Mouse (Mus musculus): ENCODE results near the gene Npff. TPM values are rescaled to one million over a fixed set of nuclear protein-coding genes. Genes with fewer than 3 reads are reported as not detected.

Gene Npff
- total RNA-seq, 2 experiments from 2014 or later, result 0.89 to 8.2 TPM

DNA sequence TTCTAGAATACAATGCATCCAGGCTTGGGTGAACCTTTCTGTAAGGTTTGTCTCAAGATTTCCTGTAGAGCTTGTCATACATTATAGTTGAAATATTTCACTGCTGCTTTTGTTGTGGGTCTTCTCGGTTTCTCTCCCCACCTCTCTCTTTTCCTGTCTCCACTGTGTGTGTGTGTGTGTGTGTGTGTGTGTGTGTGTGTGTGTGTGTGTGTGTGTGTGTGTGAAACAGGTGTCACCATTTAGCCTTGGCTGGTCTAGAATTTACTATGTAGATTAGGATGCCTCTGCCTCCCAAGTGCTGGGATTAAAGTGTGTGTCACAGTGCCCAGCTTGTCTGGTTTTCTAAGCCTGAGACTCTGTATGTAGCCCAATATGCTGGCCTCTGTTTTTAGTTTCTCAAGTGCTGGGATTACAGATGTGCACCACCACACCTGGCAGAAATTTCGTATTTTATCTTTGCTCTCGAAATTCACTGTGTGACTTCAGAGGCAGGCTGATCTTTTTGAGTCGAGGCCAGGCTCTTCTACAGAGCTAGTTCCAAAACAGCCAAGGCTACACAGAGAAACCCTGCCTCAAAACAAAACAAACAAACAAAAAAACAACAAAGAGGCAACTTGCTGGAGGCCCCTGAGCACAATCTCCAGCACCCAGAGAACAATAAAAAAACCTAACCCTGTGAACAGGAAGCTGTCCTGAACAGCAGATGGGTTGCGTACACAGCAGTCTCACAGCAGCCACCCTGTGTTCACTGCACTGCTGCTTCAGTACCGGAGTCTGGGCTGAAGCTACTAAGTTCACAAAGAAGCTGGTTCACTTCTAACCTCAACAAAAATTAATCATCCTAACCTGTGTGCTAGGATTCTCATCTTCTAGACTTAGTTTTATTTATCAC, 1.6 kb upstream of the Npff start:
- no peak for ATAC-seq (replicated peaks; ENCODE audit: low FRiP score, low TSS enrichment, poor library complexity, severe bottlenecking)

DNA sequence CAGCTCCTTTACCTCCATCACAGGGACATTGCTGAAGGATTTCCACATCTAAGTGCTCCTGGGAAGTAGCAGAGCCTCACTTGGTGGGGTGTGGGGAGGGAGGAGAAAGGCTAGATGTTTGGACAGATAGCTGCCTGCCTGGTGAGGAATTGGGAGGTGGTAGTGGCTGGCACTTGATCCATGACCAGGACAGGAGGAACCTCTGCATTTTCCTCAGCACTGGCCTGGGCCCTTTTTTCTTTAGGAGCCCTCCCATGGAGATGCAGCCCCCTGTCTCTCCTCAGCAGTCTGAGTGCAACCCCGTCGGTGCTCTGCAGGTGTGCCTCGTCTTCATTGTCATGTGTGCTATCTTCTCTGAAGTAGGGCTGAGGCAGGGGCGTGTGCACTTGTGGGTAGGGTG, 3.3 kb downstream of the Npff start:
- ATAC-seq (replicated peaks; ENCODE audit: low FRiP score, low TSS enrichment, poor library complexity, severe bottlenecking), result no peak

DNA sequence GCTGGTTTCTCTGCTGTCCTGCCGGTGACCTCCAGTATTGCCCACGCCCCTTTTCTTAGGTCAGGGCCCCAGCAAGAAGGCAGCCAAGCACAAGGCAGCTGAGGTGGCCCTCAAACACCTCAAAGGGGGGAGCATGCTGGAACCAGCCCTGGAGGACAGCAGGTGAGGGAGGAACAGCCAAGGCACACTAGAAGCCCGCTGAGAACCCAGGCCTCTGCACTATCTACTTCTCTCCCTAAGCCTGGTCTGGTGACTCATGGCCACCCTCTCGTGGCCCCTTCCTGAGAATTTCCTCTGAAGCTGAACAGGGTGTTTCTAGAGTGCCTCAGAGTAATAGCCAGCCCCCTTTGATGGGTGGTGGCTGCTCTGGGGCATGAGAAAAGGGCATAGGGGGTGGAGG, 4.3 kb downstream of the Npff start:
- no peak for ATAC-seq (replicated peaks; ENCODE audit: low FRiP score, low TSS enrichment, poor library complexity, severe bottlenecking)

DNA sequence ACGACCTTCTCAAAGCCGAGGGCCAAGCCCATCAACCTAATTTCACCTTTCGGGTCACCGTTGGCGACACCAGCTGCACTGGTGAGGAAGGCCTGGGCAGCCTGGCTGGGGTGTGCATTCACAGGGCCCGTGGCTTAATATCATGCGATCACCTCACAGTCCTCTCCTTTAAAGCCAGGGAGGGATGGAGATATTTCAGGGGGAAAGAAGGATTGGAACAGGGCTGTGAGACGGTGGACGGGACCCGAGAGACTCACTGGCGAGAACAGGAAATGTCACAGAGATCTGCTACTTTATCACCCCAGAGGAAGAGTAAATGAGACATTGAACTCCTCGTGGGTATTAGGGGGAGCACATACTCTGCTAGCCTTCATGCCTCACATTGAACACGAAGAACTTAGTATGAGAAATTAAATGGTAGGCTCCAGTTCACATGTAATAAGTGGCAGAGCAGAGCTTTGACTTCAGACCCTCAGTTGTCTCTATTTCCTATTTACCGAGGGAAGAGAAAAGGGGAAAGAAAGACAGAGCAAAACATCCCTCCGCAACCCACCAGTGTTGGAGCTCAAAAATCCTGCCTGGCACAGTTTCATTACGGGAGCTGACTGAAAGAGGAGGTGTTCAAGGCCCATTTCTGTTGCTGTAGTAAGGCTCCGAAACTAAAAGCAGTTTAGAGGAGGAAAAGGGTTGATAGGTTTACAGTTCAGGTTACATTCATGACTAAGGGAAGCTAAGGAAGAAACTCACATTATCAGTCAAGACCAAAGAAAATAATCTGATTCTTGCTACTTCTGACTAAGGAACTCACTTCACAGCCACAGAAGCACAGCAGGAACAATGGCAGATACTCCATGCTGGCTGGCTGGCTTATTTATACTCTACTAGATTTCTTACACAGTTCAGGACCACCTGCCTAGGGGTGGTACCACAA, 5.3 kb downstream of the Npff start:
- no peak for ATAC-seq (replicated peaks; ENCODE audit: low FRiP score, low TSS enrichment, poor library complexity, severe bottlenecking)

DNA sequence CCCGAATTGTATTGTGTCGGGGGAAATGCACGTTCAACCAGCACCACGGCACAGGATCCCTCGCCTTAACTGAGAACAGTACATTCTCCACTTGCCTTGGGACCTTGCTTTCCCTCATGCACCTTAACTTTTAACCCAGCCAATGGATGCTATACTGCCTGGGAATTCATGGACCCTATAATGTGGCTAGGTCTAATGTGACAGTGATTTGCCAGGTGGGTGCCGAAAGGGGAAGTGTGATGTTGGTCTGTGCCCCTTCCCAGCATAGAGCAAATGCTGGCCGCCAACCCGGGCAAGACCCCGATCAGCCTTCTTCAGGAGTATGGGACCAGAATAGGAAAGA, 5.9 kb downstream of the Npff start:
- ATAC-seq (replicated peaks; ENCODE audit: low FRiP score, low TSS enrichment, poor library complexity, severe bottlenecking), result 0 out of 2 replicates have a peak, but pooled peaks have one; percentile 0

DNA sequence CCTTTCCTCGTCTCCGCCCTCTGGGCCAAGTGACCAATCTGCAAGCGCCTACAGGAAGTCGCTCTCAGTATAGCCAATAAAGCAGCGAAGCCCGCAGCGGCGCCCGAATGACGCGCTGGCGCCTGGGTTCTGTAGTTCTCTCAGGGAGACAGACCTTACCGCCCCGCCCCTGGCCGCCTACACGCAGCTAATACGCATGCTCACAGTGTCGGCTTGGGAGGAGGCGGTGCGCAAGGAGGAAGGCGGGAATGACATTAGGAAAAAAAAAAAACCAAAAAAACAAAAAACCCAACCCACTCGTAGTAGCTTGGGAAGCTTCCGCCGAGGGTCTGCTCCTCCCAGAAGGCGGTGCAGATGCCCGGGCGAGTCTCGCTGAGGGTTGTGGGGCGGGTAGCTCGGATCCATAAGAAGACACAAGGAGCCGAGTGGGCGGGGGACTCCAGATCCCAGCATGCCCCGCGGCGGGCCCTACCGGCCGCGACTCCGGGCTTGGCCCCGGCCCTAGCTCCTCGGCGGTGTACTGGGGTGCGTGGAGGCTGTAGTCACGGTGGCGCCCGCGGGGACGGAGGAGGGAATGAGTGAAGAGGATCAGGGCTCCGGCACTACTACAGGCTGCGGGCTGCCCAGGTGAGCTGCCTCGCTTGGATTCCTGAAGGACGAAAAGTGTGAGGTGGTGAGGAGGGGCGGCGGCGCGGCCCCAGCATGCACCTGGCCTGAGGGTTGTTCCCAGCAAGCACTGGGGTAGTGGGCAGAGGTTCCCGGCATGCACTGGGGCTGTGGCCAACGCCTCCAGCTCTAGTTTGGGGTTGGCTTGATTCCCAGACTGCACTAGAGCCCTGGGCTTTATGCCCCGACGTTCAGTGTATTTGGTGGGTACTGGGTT, 6.5 kb downstream of the Npff start, which contains the start of gene Tarbp2:
Tarbp2 (plus strand) TSS at position 217 of the 883 bp plus-strand sequence.
- peak; percentile 85 for ATAC-seq (replicated peaks; ENCODE audit: low FRiP score, low TSS enrichment, poor library complexity, severe bottlenecking)

DNA sequence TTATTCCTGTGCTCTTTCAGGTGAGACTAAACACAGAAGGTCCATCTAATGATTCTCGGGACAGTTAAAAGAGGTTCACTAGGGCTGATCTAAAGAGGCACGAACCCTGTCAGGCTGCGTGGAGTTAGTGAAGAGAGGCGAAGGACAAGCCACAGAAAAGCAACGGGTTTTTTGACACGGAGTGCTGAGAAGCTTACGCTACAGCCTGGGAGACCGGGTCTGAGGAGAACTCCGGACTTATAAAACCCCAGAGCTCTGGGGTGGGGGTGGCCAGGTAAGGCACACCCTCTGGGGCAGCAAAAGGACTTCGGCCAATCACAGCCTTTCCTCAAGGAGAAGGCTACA, 7.1 kb downstream of the Npff start:
- no peak for ATAC-seq (replicated peaks; ENCODE audit: low FRiP score, low TSS enrichment, poor library complexity, severe bottlenecking)

DNA sequence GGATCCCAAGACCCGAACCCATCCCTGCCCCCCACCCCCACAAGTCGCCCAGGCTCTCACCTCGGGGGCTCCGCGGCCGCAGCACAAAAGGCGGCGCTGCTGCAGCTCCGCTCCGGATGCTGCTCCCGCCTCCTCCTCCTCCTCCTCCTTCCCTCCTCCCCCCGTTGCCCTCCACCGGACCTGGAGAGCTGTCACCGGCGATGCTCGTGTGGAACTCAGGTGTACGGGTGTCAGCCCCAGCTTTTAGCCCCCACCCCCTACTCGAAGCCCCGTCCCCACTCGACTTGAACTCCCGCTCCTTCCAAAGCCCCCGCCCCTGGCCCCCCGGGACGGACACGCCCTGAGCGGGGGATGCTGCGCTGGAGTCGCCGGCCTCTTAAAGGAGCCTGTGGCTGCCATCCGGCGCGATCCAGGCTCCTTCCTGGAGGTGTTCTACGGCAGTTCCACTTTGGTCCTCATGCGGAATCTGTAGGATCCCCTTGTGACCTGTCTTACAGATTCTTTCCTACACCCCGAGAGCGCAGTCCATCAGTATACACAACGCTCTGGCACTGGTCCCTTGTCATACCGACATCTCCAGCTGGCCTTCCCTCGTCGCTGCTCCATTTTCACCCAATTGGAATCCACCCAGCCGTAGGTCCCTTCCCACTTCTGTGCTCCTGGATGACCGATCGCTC, 7.9 kb downstream of the Npff start, which contains the start of gene Map3k12:
Map3k12 (minus strand) TSS at position 337 of the 677 bp plus-strand sequence.
- ATAC-seq (replicated peaks; ENCODE audit: low FRiP score, low TSS enrichment, poor library complexity, severe bottlenecking), result peak; percentile 9; the same call in 1 of the 2 replicates

DNA sequence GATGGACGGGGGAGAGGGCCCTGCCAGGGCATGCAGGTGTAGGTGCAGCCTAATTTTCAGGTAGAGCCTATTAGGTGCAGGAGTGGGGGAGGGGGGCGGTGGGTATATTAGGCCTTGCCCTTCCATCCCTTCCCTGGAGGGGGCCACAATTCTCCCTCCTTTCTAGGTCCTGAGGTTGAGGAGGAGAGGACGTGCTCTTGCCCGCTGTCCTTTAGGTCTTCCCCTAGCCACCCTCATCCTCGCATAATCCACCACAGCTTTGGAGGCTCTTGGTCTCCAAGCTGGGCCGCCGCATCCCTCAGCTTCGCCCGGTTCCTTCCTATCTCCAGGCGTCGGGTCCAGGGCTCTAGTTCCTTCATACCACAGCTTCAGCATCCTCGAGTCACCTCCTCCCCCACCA, 8.4 kb downstream of the Npff start:
- ATAC-seq (replicated peaks; ENCODE audit: low FRiP score, low TSS enrichment, poor library complexity, severe bottlenecking), result no peak

DNA sequence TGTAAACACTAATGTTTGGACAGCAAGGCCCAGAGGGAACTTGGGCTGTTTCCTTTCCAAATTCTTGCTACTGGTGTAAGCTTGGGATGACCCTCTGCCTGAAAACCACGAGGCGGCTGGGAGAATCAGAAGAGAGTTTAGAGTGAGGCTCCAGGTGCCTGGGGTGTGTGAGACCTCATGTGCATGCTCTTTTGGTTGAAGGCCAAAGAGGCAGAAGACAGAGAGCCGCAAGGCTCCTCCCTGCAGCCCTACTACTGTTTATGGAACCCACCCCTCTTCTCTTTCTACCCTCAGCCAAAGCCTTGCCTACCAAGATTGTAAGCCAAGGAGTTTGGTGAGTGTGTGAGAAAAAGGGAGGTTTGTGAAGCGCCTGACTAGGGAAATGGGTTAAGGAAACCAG, 9.0 kb downstream of the Npff start:
- ATAC-seq (replicated peaks; ENCODE audit: low FRiP score, low TSS enrichment, poor library complexity, severe bottlenecking), result no peak

DNA sequence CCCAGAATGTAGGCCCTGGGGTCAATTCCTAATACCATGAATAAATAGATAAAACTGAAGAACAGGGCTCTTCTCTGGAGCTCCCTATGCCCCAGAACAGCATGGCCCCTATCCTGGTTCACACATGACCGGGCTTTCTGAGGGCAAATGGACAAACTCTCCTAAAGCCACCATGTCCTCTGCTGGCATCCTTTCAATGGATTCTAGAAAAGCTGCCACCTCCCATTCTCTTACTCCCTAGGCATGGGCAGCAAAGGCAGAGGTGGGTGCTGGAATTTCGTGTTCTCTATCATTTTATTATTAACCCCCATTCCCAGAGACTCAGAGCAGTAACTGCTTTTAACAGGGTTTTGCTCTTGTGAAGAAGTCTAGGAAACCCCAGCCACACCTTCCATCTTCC, 9.5 kb downstream of the Npff start:
- ATAC-seq (replicated peaks; ENCODE audit: low FRiP score, low TSS enrichment, poor library complexity, severe bottlenecking), result no peak

DNA sequence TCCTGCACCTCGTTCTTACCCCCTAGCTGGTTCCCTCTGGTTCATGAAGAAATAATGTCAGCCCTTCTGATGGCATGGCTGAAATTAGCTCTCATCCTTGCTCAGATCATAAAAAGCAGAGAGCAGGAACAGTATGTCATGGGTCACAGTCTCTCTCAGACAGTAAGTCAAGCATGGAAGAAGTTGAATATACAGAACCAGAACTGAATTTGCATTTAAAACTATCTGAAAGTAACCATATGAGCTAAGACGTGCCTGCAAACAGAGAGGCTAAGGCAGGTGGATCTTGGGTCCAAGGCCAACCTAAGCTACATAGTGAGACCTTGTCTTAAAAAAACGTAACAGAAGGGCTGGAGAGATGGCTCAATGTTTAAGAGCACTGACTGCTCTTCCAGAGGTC, 11.7 kb downstream of the Npff start:
- no peak for ATAC-seq (replicated peaks; ENCODE audit: low FRiP score, low TSS enrichment, poor library complexity, severe bottlenecking)

DNA sequence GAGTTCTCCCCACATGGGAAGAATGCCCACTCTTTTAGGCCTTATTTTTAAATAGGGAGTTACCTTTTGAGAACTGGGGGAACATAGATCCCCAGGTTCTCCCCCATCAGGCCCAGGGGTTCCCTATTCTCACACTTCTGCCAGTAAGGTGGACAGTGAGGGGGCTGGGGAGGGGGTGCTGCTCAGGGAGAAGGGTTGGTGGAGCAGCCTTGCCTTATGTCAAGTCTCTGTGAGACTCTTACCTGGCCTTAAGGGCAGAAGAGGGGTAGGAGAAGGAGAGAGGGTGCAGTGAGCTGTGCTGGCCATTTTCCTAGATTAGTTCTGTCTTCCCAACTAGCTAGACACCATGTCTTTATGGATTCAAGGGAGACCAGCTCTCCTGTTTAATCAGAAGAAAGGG, 12.3 kb downstream of the Npff start:
- no peak for ATAC-seq (replicated peaks; ENCODE audit: low FRiP score, low TSS enrichment, poor library complexity, severe bottlenecking)

DNA sequence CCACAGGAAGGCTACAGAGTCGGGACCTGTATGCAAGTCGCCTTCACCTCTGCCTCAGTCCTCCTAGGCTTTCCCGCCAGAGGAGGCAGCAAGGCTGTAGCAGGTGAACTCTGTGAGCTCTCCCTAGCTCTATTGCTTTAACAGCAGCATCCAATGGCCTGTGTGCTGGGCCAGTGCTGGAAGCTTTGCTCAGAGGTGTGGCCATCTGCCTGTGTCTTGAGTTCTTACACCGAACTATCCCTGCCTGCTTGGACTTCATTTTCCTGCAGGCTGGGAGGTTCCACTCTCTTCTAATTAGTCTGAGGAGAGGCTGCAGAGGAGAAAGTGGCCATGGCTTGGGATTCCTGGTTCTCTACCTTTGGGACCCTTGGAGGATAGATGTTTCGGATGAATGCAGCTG, 12.7 kb downstream of the Npff start:
- ATAC-seq (replicated peaks; ENCODE audit: low FRiP score, low TSS enrichment, poor library complexity, severe bottlenecking), result no peak

DNA sequence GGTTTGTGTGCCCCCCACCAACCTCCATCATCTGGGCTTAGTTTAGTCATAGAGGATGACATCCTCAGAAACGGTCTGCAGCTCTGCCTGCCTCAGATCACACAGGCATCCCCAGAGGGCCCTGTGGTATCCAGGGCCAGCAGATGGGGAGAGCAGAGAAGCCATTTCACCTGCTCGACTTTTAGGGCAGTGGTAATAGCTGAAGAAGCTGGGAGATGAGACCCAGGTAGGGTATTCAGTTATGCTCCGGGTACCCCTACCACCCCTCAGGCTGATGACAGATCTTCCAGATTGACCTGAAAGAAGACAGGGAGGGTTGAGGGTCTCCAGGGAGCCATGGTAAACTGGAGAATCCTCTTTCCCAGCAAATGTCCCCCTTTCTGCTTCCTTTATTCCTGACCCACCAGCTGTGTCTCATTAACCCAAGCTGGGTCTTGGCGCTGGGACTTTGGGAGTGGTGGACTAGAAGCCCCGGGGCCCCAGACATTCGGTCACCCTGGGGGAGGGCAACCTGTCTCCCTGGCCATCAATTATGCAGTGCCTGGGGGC, 13.4 kb downstream of the Npff start:
- no peak for ATAC-seq (replicated peaks; ENCODE audit: low FRiP score, low TSS enrichment, poor library complexity, severe bottlenecking)

DNA sequence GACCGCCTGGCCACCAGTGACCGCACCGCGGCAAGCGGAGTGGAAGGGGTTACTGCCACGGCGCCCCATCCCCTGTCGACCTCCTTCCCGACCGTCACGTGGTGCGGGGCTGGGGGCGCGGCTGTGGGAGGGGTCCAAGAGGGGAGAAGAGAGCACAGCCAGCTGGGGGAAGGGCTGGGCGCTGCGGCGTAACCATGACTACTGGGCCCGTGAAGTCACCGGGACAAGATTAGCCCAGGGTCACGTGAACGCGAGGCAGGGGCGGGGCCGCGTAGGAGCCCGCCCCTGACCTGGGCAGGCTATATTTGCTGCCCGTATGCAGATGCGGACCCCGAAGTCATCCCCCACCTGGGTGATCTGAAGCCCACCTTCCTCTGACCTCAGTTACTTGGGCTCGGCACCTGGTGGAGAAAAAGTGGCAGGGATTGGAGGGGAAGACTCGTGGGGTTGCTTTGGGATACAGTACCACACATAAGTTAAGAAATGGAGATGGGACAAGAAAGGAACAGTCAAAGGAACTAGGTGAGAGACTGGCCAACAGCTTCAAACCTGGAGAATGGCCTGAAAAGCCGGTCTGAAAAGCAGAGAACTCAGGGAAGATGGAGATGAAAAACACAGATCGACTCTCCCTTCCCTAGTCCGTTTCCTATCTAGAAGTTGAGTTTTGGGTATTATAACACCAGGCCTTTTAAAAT, 14.0 kb downstream of the Npff start:
- peak; percentile 92 for ATAC-seq (replicated peaks; ENCODE audit: low FRiP score, low TSS enrichment, poor library complexity, severe bottlenecking)

DNA sequence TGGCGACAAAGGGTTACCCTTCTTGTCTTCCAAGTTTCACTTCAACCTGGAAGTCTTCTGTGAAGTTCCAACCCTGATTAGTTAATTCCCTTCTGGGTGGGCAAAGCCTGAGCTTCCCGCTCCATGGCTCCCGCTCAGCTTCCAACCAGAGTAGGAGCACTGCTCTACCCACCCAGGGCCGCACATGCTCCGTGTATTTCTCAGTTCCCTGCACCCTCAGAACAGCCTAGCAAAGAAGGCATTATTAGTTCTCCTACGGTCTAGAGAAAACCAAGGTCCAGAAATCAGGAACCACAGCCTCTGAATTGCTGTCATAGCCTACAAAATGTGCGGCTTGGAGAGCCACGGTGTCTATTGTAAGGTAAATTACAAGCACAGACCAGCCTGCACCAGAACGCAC, 14.6 kb downstream of the Npff start:
- ATAC-seq (replicated peaks; ENCODE audit: low FRiP score, low TSS enrichment, poor library complexity, severe bottlenecking), result no peak

DNA sequence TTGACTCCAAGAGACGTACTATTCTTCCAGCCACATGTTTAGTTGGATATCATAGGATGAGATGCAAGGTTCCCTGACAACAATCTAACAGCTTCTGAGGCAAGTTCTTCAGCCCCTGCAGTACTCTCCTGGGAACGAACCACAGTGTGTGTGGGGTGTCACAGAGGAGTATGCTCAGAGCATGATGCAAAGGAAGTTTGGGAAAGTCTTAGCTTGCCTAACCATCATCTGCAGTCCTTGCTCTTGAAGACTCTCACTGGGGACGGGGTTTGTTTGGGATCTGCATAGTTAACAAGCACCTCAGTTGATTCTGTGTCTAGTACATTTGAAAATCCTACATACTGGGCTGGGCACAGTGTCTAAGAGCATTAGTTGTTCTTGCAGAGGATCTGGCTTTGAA, 16.4 kb downstream of the Npff start:
- ATAC-seq (replicated peaks; ENCODE audit: low FRiP score, low TSS enrichment, poor library complexity, severe bottlenecking), result no peak
